Mouse (Mus musculus): ENCODE measurements around the gene Cdk14. TPM values are rescaled to one million over a fixed set of nuclear protein-coding genes. Genes with fewer than 3 reads are reported as not detected.

Gene Cdk14
- polyA plus RNA-seq, 2 experiments = 14.5 to 27.6 TPM

GRCm38 (mm10) chr5:4993192-4993601 lies 426.9 kb downstream of the Cdk14 start:
- 79% methylated on average over 4 of the region's 4 CpGs for WGBS
- Histone ChIP-seq H3K27me3 (ENCODE audit: control insufficient read depth, insufficient read depth, low read length) (no peaks in the 10 kb centered on the region), H3K27ac (replicated peaks; ENCODE audit: low read depth, low read length) (no peak overlapping the region), H3K4me2 (replicated peaks; ENCODE audit: low read depth, low read length, severe bottlenecking) (no peak overlapping the region), H3K9me3 (ENCODE audit: control insufficient read depth, low read length) (no peaks in the 10 kb centered on the region), H3K4me3 (replicated peaks; ENCODE audit: low read length) (no peak overlapping the region), H3K9ac (ENCODE audit: low read depth, low read length, severe bottlenecking) (no peak overlapping the region), H3K36me3 (ENCODE audit: control insufficient read depth, insufficient read depth, low read length) (no peaks in the 10 kb centered on the region), H3K4me1 (ENCODE audit: control insufficient read depth, insufficient read depth, low read length) (0 out of 2 replicates have a peak, but pooled peaks cover 5% of the 10 kb centered on the region)
- DNase-seq (ENCODE audit: low spot score) (peak; percentile 44), ATAC-seq (ENCODE audit: low FRiP score, low read depth) (peak; percentile 50; the same call in 1 of the 2 replicates)
- no peak for TF ChIP-seq POLR2A (IDR thresholded peaks at IDR 0.05; ENCODE audit: borderline replicate concordance, extremely low read depth, insufficient read depth, insufficient read length)

- no peak for DNase-seq (ENCODE audit: low spot score)
- no peak for TF ChIP-seq POLR2A (IDR thresholded peaks at IDR 0.05; ENCODE audit: borderline replicate concordance, extremely low read depth, insufficient read depth, insufficient read length)
- WGBS = 66% methylated on average over 2 of the region's 2 CpGs
- no peak overlapping the region for H3K9ac ChIP-seq (ENCODE audit: low read depth, low read length, severe bottlenecking)
- no peak overlapping the region for H3K4me2 ChIP-seq (replicated peaks; ENCODE audit: low read depth, low read length, severe bottlenecking)
- no peaks in the 10 kb centered on the region for H3K36me3 ChIP-seq (ENCODE audit: control insufficient read depth, insufficient read depth, low read length)
- H3K27me3 ChIP-seq (ENCODE audit: control insufficient read depth, insufficient read depth, low read length) = no peaks in the 10 kb centered on the region
- no peak overlapping the region for H3K27ac ChIP-seq (replicated peaks; ENCODE audit: low read depth, low read length)
- H3K4me1 ChIP-seq (ENCODE audit: control insufficient read depth, insufficient read depth, low read length) = 0 out of 2 replicates have a peak, but pooled peaks cover 5% of the 10 kb centered on the region
- no peaks in the 10 kb centered on the region for H3K9me3 ChIP-seq (ENCODE audit: control insufficient read depth, low read length)
- ATAC-seq (ENCODE audit: low FRiP score, low read depth) = no peak
- H3K4me3 ChIP-seq (replicated peaks; ENCODE audit: low read length) = no peak overlapping the region
Observed at GRCm38 (mm10) chr5:4991023-4991422, 429.1 kb downstream of the Cdk14 start.

DNA sequence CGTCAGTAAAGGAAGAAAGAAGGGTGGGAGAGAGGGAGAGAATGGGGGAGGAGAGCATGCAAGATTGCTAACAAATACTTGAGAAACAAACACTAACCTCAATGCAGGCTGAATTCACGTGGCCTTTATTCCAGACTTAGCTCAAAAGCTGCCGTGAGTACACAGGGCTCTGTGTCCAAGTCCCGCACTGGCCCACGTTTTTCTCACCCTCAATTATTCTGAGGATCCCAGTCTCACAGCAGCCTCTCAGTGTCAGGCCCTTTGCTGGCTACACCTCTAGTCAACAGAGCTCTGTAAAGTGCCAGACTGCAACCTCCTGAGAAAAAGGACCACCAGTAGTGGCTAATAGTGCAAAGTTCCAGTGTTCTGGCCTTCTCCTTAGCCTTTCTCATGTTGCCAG lies 429.9 kb downstream of the Cdk14 start:
- no peak for ATAC-seq (ENCODE audit: low FRiP score, low read depth)
- Histone ChIP-seq H3K27ac (replicated peaks; ENCODE audit: low read depth, low read length) (no peak overlapping the region), H3K4me2 (replicated peaks; ENCODE audit: low read depth, low read length, severe bottlenecking) (no peak overlapping the region), H3K4me1 (ENCODE audit: control insufficient read depth, insufficient read depth, low read length) (0 out of 2 replicates have a peak, but pooled peaks cover 5% of the 10 kb centered on the region), H3K9me3 (ENCODE audit: control insufficient read depth, low read length) (no peaks in the 10 kb centered on the region), H3K36me3 (ENCODE audit: control insufficient read depth, insufficient read depth, low read length) (no peaks in the 10 kb centered on the region), H3K4me3 (replicated peaks; ENCODE audit: low read length) (no peak overlapping the region), H3K27me3 (ENCODE audit: control insufficient read depth, insufficient read depth, low read length) (no peaks in the 10 kb centered on the region), H3K9ac (ENCODE audit: low read depth, low read length, severe bottlenecking) (no peak overlapping the region)
- DNase-seq (ENCODE audit: low spot score) = no peak
- 71% methylated on average over 5 of the region's 5 CpGs for WGBS
- TF ChIP-seq POLR2A (IDR thresholded peaks at IDR 0.05; ENCODE audit: borderline replicate concordance, extremely low read depth, insufficient read depth, insufficient read length) = no peak

DNA sequence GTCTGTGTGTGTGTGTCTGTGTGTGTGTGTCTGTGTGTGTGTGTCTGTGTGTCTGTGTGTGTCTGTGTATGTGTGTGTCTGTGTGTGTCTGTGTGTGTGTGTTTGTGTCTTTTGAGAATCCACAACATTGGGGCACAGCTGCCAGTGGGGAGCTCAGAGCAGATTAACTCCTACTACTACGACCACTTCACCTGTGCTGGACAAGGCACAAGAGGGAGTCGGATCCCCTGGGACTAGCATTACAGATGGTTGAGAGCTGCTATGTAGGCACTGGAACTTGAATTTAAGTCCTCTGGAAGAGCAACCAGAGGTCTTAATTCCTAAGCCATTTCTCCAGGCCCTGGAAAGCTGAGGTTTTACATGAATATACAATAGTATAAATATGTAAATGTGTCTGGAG lies 433.9 kb downstream of the Cdk14 start:
- H3K27ac ChIP-seq (replicated peaks; ENCODE audit: low read depth, low read length) = no peak overlapping the region
- WGBS = 78% methylated on average over 2 of the region's 2 CpGs

DNA sequence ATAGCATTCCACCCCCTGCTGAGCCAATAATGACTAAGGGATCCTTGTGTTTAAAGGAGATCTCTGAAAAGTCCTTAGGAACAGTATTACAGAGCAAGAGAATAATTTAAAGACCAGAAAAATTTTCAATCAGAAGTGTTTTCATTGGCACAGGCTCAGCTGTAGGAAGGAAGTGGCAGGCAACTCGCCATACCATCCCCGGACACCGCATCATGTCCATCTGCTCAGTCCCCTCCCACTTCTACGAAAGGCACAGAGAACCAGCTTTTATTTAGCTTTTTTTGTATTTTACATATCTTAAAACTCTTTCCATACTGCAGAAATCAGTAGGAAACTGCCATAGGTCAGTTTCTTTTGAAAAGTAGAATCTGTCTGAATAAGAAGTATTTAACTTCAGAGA lies 440.6 kb downstream of the Cdk14 start:
- no peak for TF ChIP-seq POLR2A (IDR thresholded peaks at IDR 0.05; ENCODE audit: borderline replicate concordance, extremely low read depth, insufficient read depth, insufficient read length)
- no peaks in the 10 kb centered on the region for H3K9me3 ChIP-seq (ENCODE audit: control insufficient read depth, low read length)
- H3K4me1 ChIP-seq (ENCODE audit: control insufficient read depth, insufficient read depth, low read length) = no peaks in the 10 kb centered on the region
- no peak overlapping the region for H3K4me3 ChIP-seq (replicated peaks; ENCODE audit: low read length)
- ATAC-seq (ENCODE audit: low FRiP score, low read depth) (no peak), DNase-seq (ENCODE audit: low spot score) (no peak)
- no peak overlapping the region for H3K27ac ChIP-seq (replicated peaks; ENCODE audit: low read depth, low read length)
- H3K9ac ChIP-seq (ENCODE audit: low read depth, low read length, severe bottlenecking) = no peak overlapping the region
- no peaks in the 10 kb centered on the region for H3K27me3 ChIP-seq (ENCODE audit: control insufficient read depth, insufficient read depth, low read length)
- no peak overlapping the region for H3K4me2 ChIP-seq (replicated peaks; ENCODE audit: low read depth, low read length, severe bottlenecking)
- H3K36me3 ChIP-seq (ENCODE audit: control insufficient read depth, insufficient read depth, low read length) = no peaks in the 10 kb centered on the region
- WGBS = 86% methylated on average over 4 of the region's 4 CpGs

More for the DNA sequence above, 433.9 kb downstream of the Cdk14 start:
- Histone ChIP-seq H3K4me1 (ENCODE audit: control insufficient read depth, insufficient read depth, low read length) (0 out of 2 replicates have a peak, but pooled peaks cover 3% of the 10 kb centered on the region), H3K4me2 (replicated peaks; ENCODE audit: low read depth, low read length, severe bottlenecking) (no peak overlapping the region), H3K36me3 (ENCODE audit: control insufficient read depth, insufficient read depth, low read length) (no peaks in the 10 kb centered on the region), H3K27me3 (ENCODE audit: control insufficient read depth, insufficient read depth, low read length) (no peaks in the 10 kb centered on the region), H3K4me3 (replicated peaks; ENCODE audit: low read length) (no peak overlapping the region), H3K9ac (ENCODE audit: low read depth, low read length, severe bottlenecking) (no peak overlapping the region), H3K9me3 (ENCODE audit: control insufficient read depth, low read length) (no peaks in the 10 kb centered on the region)
- TF ChIP-seq POLR2A (IDR thresholded peaks at IDR 0.05; ENCODE audit: borderline replicate concordance, extremely low read depth, insufficient read depth, insufficient read length) = no peak
- no peak for ATAC-seq (ENCODE audit: low FRiP score, low read depth)
- DNase-seq (ENCODE audit: low spot score) = no peak

GRCm38 (mm10) chr5:4973408-4973807 lies 446.7 kb downstream of the Cdk14 start:
- Histone ChIP-seq H3K4me2 (replicated peaks; ENCODE audit: low read depth, low read length, severe bottlenecking) (no peak overlapping the region), H3K36me3 (ENCODE audit: control insufficient read depth, insufficient read depth, low read length) (no peaks in the 10 kb centered on the region), H3K27ac (replicated peaks; ENCODE audit: low read depth, low read length) (no peak overlapping the region), H3K4me3 (replicated peaks; ENCODE audit: low read length) (no peak overlapping the region), H3K27me3 (ENCODE audit: control insufficient read depth, insufficient read depth, low read length) (no peaks in the 10 kb centered on the region), H3K9ac (ENCODE audit: low read depth, low read length, severe bottlenecking) (no peak overlapping the region), H3K9me3 (ENCODE audit: control insufficient read depth, low read length) (no peaks in the 10 kb centered on the region), H3K4me1 (ENCODE audit: control insufficient read depth, insufficient read depth, low read length) (no peaks in the 10 kb centered on the region)
- 76% methylated on average over 1 of the region's 1 CpGs for WGBS
- ATAC-seq (ENCODE audit: low FRiP score, low read depth) (no peak), DNase-seq (ENCODE audit: low spot score) (no peak)
- no peak for TF ChIP-seq POLR2A (IDR thresholded peaks at IDR 0.05; ENCODE audit: borderline replicate concordance, extremely low read depth, insufficient read depth, insufficient read length)

All from limb, embryonic 14.5 days (tissue).